Mouse (Mus musculus): ENCODE data around the gene D630003M21Rik. TPM values are rescaled to one million over a fixed set of nuclear protein-coding genes. Genes with fewer than 3 reads are reported as not detected.

The D630003M21Rik gene
- total and polyA plus RNA-seq, 3 experiments = under 0.01 TPM; not detected in 2

- H3K9me3 ChIP-seq (replicated peaks) = no peaks in the 10 kb centered on the region
- H3K4me3 ChIP-seq (ENCODE audit: low read depth, low read length) = no peak overlapping the region
- ATAC-seq (ENCODE audit: extremely low read depth, insufficient number of reproducible peaks, low FRiP score, poor library complexity, severe bottlenecking) (no peak), DNase-seq (ENCODE audit: low spot score) (no peak)
- no peaks in the 10 kb centered on the region for H3K4me1 ChIP-seq (ENCODE audit: insufficient read depth, low read depth, low read length)
- H3K36me3 ChIP-seq (replicated peaks) = no peaks in the 10 kb centered on the region
- TF ChIP-seq GATA1 (IDR thresholded peaks at IDR 0.05; ENCODE audit: borderline replicate concordance, low read length) = no peak
- TF ChIP-seq POLR2AphosphoS5 (IDR thresholded peaks at IDR 0.05; ENCODE audit: insufficient replicate concordance, low read depth, low read length) = no peak
- TF ChIP-seq TAL1 (conservative IDR thresholded peaks at IDR 0.05; ENCODE audit: low read depth, low read length) = no peak
- no peak for TF ChIP-seq GATA2 (IDR thresholded peaks at IDR 0.05; ENCODE audit: borderline replicate concordance, low read depth, low read length)
- TF ChIP-seq CTCF (IDR thresholded peaks at IDR 0.05; ENCODE audit: low read depth, low read length) = no peak
- peaks cover 3% of the 10 kb centered on the region; the same call in 1 of the 2 replicates for H3K27me3 ChIP-seq (ENCODE audit: insufficient read depth, low read length)
Measured at GRCm38 (mm10) chr2:158221446-158222084, 7.5 kb downstream of the D630003M21Rik start.

- H3K4me1 ChIP-seq (ENCODE audit: insufficient read depth, low read depth, low read length) = no peaks in the 10 kb centered on the region
- TF ChIP-seq TAL1 (conservative IDR thresholded peaks at IDR 0.05; ENCODE audit: low read depth, low read length) (no peak), CTCF (IDR thresholded peaks at IDR 0.05; ENCODE audit: low read depth, low read length) (no peak), GATA1 (IDR thresholded peaks at IDR 0.05; ENCODE audit: borderline replicate concordance, low read length) (no peak), POLR2AphosphoS5 (IDR thresholded peaks at IDR 0.05; ENCODE audit: insufficient replicate concordance, low read depth, low read length) (no peak), GATA2 (IDR thresholded peaks at IDR 0.05; ENCODE audit: borderline replicate concordance, low read depth, low read length) (no peak)
- ATAC-seq (ENCODE audit: extremely low read depth, insufficient number of reproducible peaks, low FRiP score, poor library complexity, severe bottlenecking) (no peak), DNase-seq (ENCODE audit: low spot score) (no peak)
- H3K9me3 ChIP-seq (replicated peaks) = no peaks in the 10 kb centered on the region
- H3K27me3 ChIP-seq (ENCODE audit: insufficient read depth, low read length) = 0 out of 2 replicates have a peak, but pooled peaks cover 2% of the 10 kb centered on the region
- no peak overlapping the region for H3K4me3 ChIP-seq (ENCODE audit: low read depth, low read length)
- no peaks in the 10 kb centered on the region for H3K36me3 ChIP-seq (replicated peaks)
Measured at GRCm38 (mm10) chr2:158219562-158219961, 9.5 kb downstream of the D630003M21Rik start.

GRCm38 (mm10) chr2:158216510-158216909, 12.5 kb downstream of the D630003M21Rik start:
- no peak for DNase-seq (ENCODE audit: low spot score)
- no peaks in the 10 kb centered on the region for H3K4me1 ChIP-seq (ENCODE audit: insufficient read depth, low read depth, low read length)
- no peak overlapping the region for H3K4me3 ChIP-seq (ENCODE audit: low read depth, low read length)
- no peaks in the 10 kb centered on the region for H3K9me3 ChIP-seq (replicated peaks)
- H3K36me3 ChIP-seq (replicated peaks) = no peaks in the 10 kb centered on the region
- peaks cover 17% of the 10 kb centered on the region; the same call in 1 of the 2 replicates for H3K27me3 ChIP-seq (ENCODE audit: insufficient read depth, low read length)
- ATAC-seq (ENCODE audit: extremely low read depth, insufficient number of reproducible peaks, low FRiP score, poor library complexity, severe bottlenecking) = no peak
- TF ChIP-seq CTCF (IDR thresholded peaks at IDR 0.05; ENCODE audit: low read depth, low read length) (no peak), GATA2 (IDR thresholded peaks at IDR 0.05; ENCODE audit: borderline replicate concordance, low read depth, low read length) (no peak), POLR2AphosphoS5 (IDR thresholded peaks at IDR 0.05; ENCODE audit: insufficient replicate concordance, low read depth, low read length) (no peak), GATA1 (IDR thresholded peaks at IDR 0.05; ENCODE audit: borderline replicate concordance, low read length) (no peak), TAL1 (conservative IDR thresholded peaks at IDR 0.05; ENCODE audit: low read depth, low read length) (no peak)

- TF ChIP-seq TAL1 (conservative IDR thresholded peaks at IDR 0.05; ENCODE audit: low read depth, low read length) (no peak), GATA2 (IDR thresholded peaks at IDR 0.05; ENCODE audit: borderline replicate concordance, low read depth, low read length) (no peak), GATA1 (IDR thresholded peaks at IDR 0.05; ENCODE audit: borderline replicate concordance, low read length) (no peak), CTCF (IDR thresholded peaks at IDR 0.05; ENCODE audit: low read depth, low read length) (no peak), POLR2AphosphoS5 (IDR thresholded peaks at IDR 0.05; ENCODE audit: insufficient replicate concordance, low read depth, low read length) (no peak)
- peaks cover 19% of the 10 kb centered on the region; the same call in 1 of the 2 replicates for H3K27me3 ChIP-seq (ENCODE audit: insufficient read depth, low read length)
Measured at GRCm38 (mm10) chr2:158215283-158216117, 13.5 kb downstream of the D630003M21Rik start.

GRCm38 (mm10) chr2:158211764-158212471, 17.1 kb downstream of the D630003M21Rik start:
- Histone ChIP-seq H3K27me3 (ENCODE audit: insufficient read depth, low read length) (peaks cover 28% of the 10 kb centered on the region), H3K4me3 (ENCODE audit: low read depth, low read length) (no peak overlapping the region), H3K9me3 (replicated peaks) (no peaks in the 10 kb centered on the region), H3K36me3 (replicated peaks) (no peaks in the 10 kb centered on the region), H3K4me1 (ENCODE audit: insufficient read depth, low read depth, low read length) (no peaks in the 10 kb centered on the region)
- ATAC-seq (ENCODE audit: extremely low read depth, insufficient number of reproducible peaks, low FRiP score, poor library complexity, severe bottlenecking) = no peak
- TF ChIP-seq GATA2 (IDR thresholded peaks at IDR 0.05; ENCODE audit: borderline replicate concordance, low read depth, low read length) = no peak
- no peak for TF ChIP-seq TAL1 (conservative IDR thresholded peaks at IDR 0.05; ENCODE audit: low read depth, low read length)
- no peak for TF ChIP-seq POLR2AphosphoS5 (IDR thresholded peaks at IDR 0.05; ENCODE audit: insufficient replicate concordance, low read depth, low read length)
- TF ChIP-seq GATA1 (IDR thresholded peaks at IDR 0.05; ENCODE audit: borderline replicate concordance, low read length) = no peak
- TF ChIP-seq CTCF (IDR thresholded peaks at IDR 0.05; ENCODE audit: low read depth, low read length) = no peak
- DNase-seq (ENCODE audit: low spot score) = no peak

More at GRCm38 (mm10) chr2:158215283-158216117, 13.5 kb downstream of the D630003M21Rik start:
- no peak for DNase-seq (ENCODE audit: low spot score)
- Histone ChIP-seq H3K4me1 (ENCODE audit: insufficient read depth, low read depth, low read length) (no peaks in the 10 kb centered on the region), H3K9me3 (replicated peaks) (no peaks in the 10 kb centered on the region), H3K4me3 (ENCODE audit: low read depth, low read length) (no peak overlapping the region), H3K36me3 (replicated peaks) (no peaks in the 10 kb centered on the region)
- ATAC-seq (ENCODE audit: extremely low read depth, insufficient number of reproducible peaks, low FRiP score, poor library complexity, severe bottlenecking) = no peak

Data from G1E (cell line).